32 mouse cellular contexts compared by ENCODE assay signal in genomic region chr2:77974366-77974765, GRCm38 (mm10).
"Had no signal": no experiment of that assay in that cellular context is flagged by ENCODE, and none has a peak within 500 bp of the region (broad histone marks: within the 10 kb centered on the region; RNA-seq: fewer than 3 reads in every experiment).

No protein-coding gene starts in this region.

- H3K27me3 ChIP-seq: limb, embryonic 12.5 days; limb, embryonic 13.5 days; limb, embryonic 15.5 days; liver, embryonic 12.5 days; liver, embryonic 13.5 days; liver, embryonic 15.5 days; lung, embryonic 15.5 days; midbrain, embryonic 12.5 days; midbrain, embryonic 13.5 days; midbrain, embryonic 15.5 days; neural tube, embryonic 12.5 days had no signal

- H3K36me3 ChIP-seq: limb, embryonic 10.5 days; limb, embryonic 12.5 days; limb, embryonic 13.5 days; limb, embryonic 15.5 days; liver, embryonic 12.5 days; liver, embryonic 13.5 days; liver, embryonic 15.5 days; lung, embryonic 15.5 days; midbrain, embryonic 10.5 days; midbrain, embryonic 12.5 days; midbrain, embryonic 13.5 days; midbrain, embryonic 15.5 days; neural tube, embryonic 12.5 days had no signal

- ATAC-seq: liver, embryonic 12.5 days; liver, postnatal 0 days; lung, postnatal 0 days; midbrain, embryonic 13.5 days; midbrain, embryonic 15.5 days; midbrain, embryonic 16.5 days had no signal

- DNase-seq: left cerebral cortex, postnatal 4 days; liver; liver, embryonic 13.5 days; liver, postnatal 0 days; lung, adult 18-20 months; lung, adult 2 months; lung, embryonic 14.5 days; lung, postnatal 10 days; lung, postnatal 14 days; lung, postnatal 36 days; lung, postnatal 4 days; midbrain, embryonic 14.5 days had no signal

- H3K4me3 ChIP-seq: limb, embryonic 10.5 days; limb, embryonic 12.5 days; limb, embryonic 13.5 days; limb, embryonic 15.5 days; liver, embryonic 12.5 days; liver, embryonic 13.5 days; liver, embryonic 15.5 days; lung, embryonic 15.5 days; megakaryocyte, embryonic 14.5 days; midbrain, embryonic 10.5 days; midbrain, embryonic 12.5 days; midbrain, embryonic 13.5 days; midbrain, embryonic 15.5 days; myocyte; neural tube, embryonic 12.5 days had no signal

- H3K9ac ChIP-seq: limb, embryonic 12.5 days; limb, embryonic 13.5 days; limb, embryonic 15.5 days; liver, embryonic 12.5 days; liver, embryonic 13.5 days; liver, embryonic 14.5 days; liver, embryonic 15.5 days; liver, postnatal 0 days; lung, embryonic 14.5 days; lung, embryonic 15.5 days; midbrain, embryonic 12.5 days; midbrain, embryonic 13.5 days; midbrain, embryonic 15.5 days; neural tube, embryonic 12.5 days had no signal

- H3K9me3 ChIP-seq: limb, embryonic 13.5 days; limb, embryonic 15.5 days; liver, embryonic 13.5 days; liver, embryonic 15.5 days; lung, embryonic 15.5 days; midbrain, embryonic 12.5 days; midbrain, embryonic 13.5 days; midbrain, embryonic 15.5 days; neural tube, embryonic 12.5 days had no signal

- H3K4me1 ChIP-seq: liver, embryonic 12.5 days; liver, embryonic 13.5 days; liver, embryonic 15.5 days; lung, embryonic 15.5 days; midbrain, embryonic 10.5 days; midbrain, embryonic 12.5 days; midbrain, embryonic 13.5 days; midbrain, embryonic 15.5 days; neural tube, embryonic 12.5 days had no signal

- H3K27ac ChIP-seq: limb, embryonic 10.5 days; limb, embryonic 12.5 days; limb, embryonic 13.5 days; limb, embryonic 15.5 days; liver, embryonic 12.5 days; liver, embryonic 13.5 days; liver, embryonic 14.5 days; liver, embryonic 15.5 days; lung, embryonic 15.5 days; macrophage; midbrain, embryonic 10.5 days; midbrain, embryonic 12.5 days; midbrain, embryonic 13.5 days; midbrain, embryonic 15.5 days; neural tube, embryonic 12.5 days had no signal

- H3K4me2 ChIP-seq: limb, embryonic 12.5 days; limb, embryonic 13.5 days; limb, embryonic 15.5 days; liver, embryonic 11.5 days; liver, embryonic 12.5 days; liver, embryonic 13.5 days; liver, embryonic 15.5 days; lung, embryonic 14.5 days; lung, embryonic 15.5 days; midbrain, embryonic 11.5 days; midbrain, embryonic 12.5 days; midbrain, embryonic 13.5 days; midbrain, embryonic 15.5 days; neural tube, embryonic 12.5 days had no signal
